Comparison of ENCODE assay signal across 25 mouse cellular contexts in genomic region chr7:49821370-49821769, GRCm38 (mm10).
"Had no signal": no experiment of that assay in that cellular context is flagged by ENCODE, and none has a peak within 500 bp of the region (broad histone marks: within the 10 kb centered on the region; RNA-seq: fewer than 3 reads in every experiment).

No protein-coding gene starts in this region.

- H3K9me3 ChIP-seq: heart, embryonic 13.5 days; heart, embryonic 15.5 days; hindbrain, embryonic 13.5 days; hindbrain, embryonic 15.5 days; kidney, embryonic 15.5 days; limb, embryonic 13.5 days; limb, embryonic 15.5 days; liver, embryonic 12.5 days had no signal

- H3K4me2 ChIP-seq: heart, embryonic 11.5 days; heart, embryonic 13.5 days; heart, embryonic 15.5 days; hindbrain, embryonic 13.5 days; hindbrain, embryonic 15.5 days; kidney, embryonic 15.5 days; limb, embryonic 13.5 days; limb, embryonic 15.5 days; liver, embryonic 12.5 days had no signal

- ATAC-seq: hindbrain, postnatal 0 days; intestine, embryonic 16.5 days; liver, embryonic 12.5 days had no signal

- H3K27me3 ChIP-seq: heart, embryonic 13.5 days; heart, embryonic 15.5 days; hindbrain, embryonic 13.5 days; hindbrain, embryonic 15.5 days; kidney, embryonic 15.5 days; limb, embryonic 13.5 days; limb, embryonic 15.5 days; liver, embryonic 12.5 days had no signal

- H3K4me1 ChIP-seq: kidney, embryonic 15.5 days; limb, embryonic 13.5 days; limb, embryonic 15.5 days; liver, embryonic 12.5 days had no signal

- H3K36me3 ChIP-seq: hindbrain, embryonic 15.5 days; limb, embryonic 15.5 days had no signal

- DNase-seq: gastrocnemius, postnatal 14 days; gastrocnemius, postnatal 36 days; heart, adult 2 months; heart, postnatal 14 days; heart, postnatal 36 days; kidney, adult 11 months; kidney, adult 2 months; kidney, adult 9 months; kidney, postnatal 14 days; kidney, postnatal 36 days; layer of hippocampus, adult 9-11 months; layer of hippocampus, postnatal 36 days; left cerebral cortex, postnatal 4 days had no signal

- H3K4me3 ChIP-seq: heart, adult 2 months; heart, embryonic 13.5 days; heart, embryonic 15.5 days; hindbrain, embryonic 13.5 days; hindbrain, embryonic 15.5 days; kidney, embryonic 15.5 days; limb, embryonic 13.5 days; limb, embryonic 15.5 days; liver, embryonic 12.5 days had no signal

- H3K9ac ChIP-seq: heart, embryonic 13.5 days; heart, embryonic 15.5 days; hindbrain, embryonic 13.5 days; hindbrain, embryonic 15.5 days; kidney, embryonic 15.5 days; limb, embryonic 13.5 days; limb, embryonic 15.5 days; liver, embryonic 12.5 days had no signal

- H3K27ac ChIP-seq: heart, adult 2 months; heart, embryonic 15.5 days; hindbrain, embryonic 15.5 days; hindbrain, postnatal 0 days; kidney, embryonic 15.5 days; kidney, postnatal 0 days; limb, embryonic 13.5 days; limb, embryonic 15.5 days; liver, embryonic 12.5 days had no signal
